Mouse (Mus musculus): ENCODE measurements around the gene Lrrfip1. TPM values are rescaled to one million over a fixed set of nuclear protein-coding genes. Genes with fewer than 3 reads are reported as not detected.

Gene Lrrfip1
- polyA plus RNA-seq, 1 experiment: 50.7 TPM

DNA sequence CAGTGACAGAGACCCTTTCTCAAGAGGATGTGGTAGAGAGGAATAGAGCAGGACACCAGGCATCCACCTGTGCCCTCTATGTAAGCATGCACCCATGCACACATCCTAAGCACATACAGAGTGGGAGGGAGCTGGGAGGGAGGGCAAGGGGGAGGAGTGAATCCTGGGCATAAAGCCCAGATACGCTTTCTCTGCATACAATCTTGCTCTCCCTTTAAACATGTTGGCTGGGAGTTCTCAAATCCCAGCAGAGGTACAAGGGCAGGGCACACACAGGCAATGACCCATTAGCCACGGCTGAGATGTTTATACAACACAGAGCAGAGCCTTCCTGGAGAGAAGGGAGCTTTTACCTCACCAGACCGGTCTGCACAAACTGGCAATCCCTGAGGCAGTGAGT lies 35.5 kb upstream of the Lrrfip1 start:
- Histone ChIP-seq H3K4me1 (ENCODE audit: control insufficient read depth, insufficient read depth, low read length) (no peaks in the 10 kb centered on the region; the same call in 1 of the 2 replicates), H3K27ac (ENCODE audit: insufficient read depth, low read length) (no peak overlapping the region), H3K4me3 (replicated peaks; ENCODE audit: insufficient read depth, low read depth, low read length) (no peak overlapping the region), H3K27me3 (ENCODE audit: control insufficient read depth, insufficient read depth, low read length) (no peaks in the 10 kb centered on the region)
- TF ChIP-seq POLR2A (IDR thresholded peaks at IDR 0.05; ENCODE audit: borderline replicate concordance, insufficient read depth, low read length) (no peak), CTCF (IDR thresholded peaks at IDR 0.05; ENCODE audit: borderline replicate concordance, insufficient read depth, low read depth, low read length) (no peak)
- 26% methylated on average over 3 of the region's 3 CpGs for WGBS
- DNase-seq: no peak

DNA sequence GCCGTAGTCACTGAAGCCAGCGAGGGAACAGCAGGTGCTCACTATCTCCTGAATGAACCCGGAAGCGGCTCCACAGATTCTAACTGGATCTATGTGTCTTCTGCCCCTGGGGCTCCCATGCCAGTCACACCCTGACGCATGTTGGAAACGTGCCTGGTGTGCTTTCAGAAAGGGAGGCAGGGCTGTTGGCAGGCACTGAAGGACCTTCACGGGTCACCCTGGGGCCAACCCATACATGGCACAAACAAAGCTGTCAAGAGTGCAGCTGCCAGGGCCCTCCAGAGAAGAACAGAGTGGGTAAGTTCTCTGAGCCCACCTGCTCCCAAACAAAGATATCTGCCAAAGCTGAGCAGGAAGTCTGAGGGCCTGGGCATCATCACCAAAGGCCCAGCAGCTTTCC lies 31.0 kb upstream of the Lrrfip1 start:
- TF ChIP-seq CTCF (IDR thresholded peaks at IDR 0.05; ENCODE audit: borderline replicate concordance, insufficient read depth, low read depth, low read length): no peak
- no peak for TF ChIP-seq POLR2A (IDR thresholded peaks at IDR 0.05; ENCODE audit: borderline replicate concordance, insufficient read depth, low read length)
- WGBS: 16% methylated on average over 7 of the region's 7 CpGs
- no peaks in the 10 kb centered on the region for H3K27me3 ChIP-seq (ENCODE audit: control insufficient read depth, insufficient read depth, low read length)
- H3K4me1 ChIP-seq (ENCODE audit: control insufficient read depth, insufficient read depth, low read length): no peaks in the 10 kb centered on the region; the same call in 1 of the 2 replicates
- H3K4me3 ChIP-seq (replicated peaks; ENCODE audit: insufficient read depth, low read depth, low read length): no peak overlapping the region
- no peak for DNase-seq
- no peak overlapping the region for H3K27ac ChIP-seq (ENCODE audit: insufficient read depth, low read length)

DNA sequence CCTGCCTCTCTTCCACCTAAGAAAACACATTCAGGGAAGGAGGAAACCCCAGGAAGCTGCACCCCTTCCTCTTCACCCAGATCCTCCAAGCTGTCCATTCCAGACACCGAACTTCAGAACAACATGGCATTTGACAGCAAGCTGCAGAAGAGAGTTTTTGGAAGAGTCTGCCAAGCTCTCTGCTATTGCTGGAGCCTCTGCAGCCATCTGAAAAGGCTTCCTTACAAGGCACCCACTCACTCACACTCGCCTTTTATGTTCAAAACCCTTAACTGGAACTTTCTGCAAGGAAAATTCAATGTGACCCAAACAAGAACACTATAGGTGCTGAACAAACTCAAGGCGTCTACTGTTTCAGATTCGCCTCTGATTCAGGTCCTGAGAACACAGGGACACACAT lies 29.9 kb upstream of the Lrrfip1 start:
- no peak for DNase-seq
- TF ChIP-seq POLR2A (IDR thresholded peaks at IDR 0.05; ENCODE audit: borderline replicate concordance, insufficient read depth, low read length) (no peak), CTCF (IDR thresholded peaks at IDR 0.05; ENCODE audit: borderline replicate concordance, insufficient read depth, low read depth, low read length) (no peak)
- Histone ChIP-seq H3K27me3 (ENCODE audit: control insufficient read depth, insufficient read depth, low read length) (no peaks in the 10 kb centered on the region), H3K27ac (ENCODE audit: insufficient read depth, low read length) (no peak overlapping the region), H3K4me3 (replicated peaks; ENCODE audit: insufficient read depth, low read depth, low read length) (no peak overlapping the region), H3K4me1 (ENCODE audit: control insufficient read depth, insufficient read depth, low read length) (no peaks in the 10 kb centered on the region)
- WGBS: 77% methylated on average over 4 of the region's 4 CpGs

DNA sequence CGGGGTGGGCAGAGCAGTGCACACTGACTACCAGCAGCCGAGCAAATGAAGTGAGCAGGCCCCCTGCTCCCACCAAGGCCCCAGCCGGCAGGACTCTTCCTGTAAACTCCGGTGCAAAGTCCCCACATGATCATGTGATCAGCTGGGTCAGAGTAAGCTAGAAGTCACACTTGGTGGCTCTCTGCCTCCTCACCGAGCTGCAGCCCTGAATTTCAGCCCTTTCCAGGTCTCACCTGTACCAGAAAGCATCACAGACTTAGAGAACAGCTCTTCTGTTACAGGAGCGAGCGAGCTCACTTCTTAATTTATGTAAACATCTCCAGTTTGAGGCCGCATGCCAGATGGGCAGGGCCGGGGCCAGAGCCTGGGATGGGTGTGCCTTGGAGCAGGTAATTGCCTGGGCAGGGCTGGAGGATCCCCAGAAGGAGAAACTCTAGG lies 29.2 kb upstream of the Lrrfip1 start, which contains the start of gene Rab17:
Gene Rab17 (minus strand): TSS at position 315 of the 438 bp plus-strand sequence.
- H3K4me1 ChIP-seq (ENCODE audit: control insufficient read depth, insufficient read depth, low read length): no peaks in the 10 kb centered on the region
- 50% methylated on average over 9 of the region's 9 CpGs for WGBS
- no peak for DNase-seq
- TF ChIP-seq POLR2A (IDR thresholded peaks at IDR 0.05; ENCODE audit: borderline replicate concordance, insufficient read depth, low read length) (no peak), CTCF (IDR thresholded peaks at IDR 0.05; ENCODE audit: borderline replicate concordance, insufficient read depth, low read depth, low read length) (no peak)
- H3K4me3 ChIP-seq (replicated peaks; ENCODE audit: insufficient read depth, low read depth, low read length): no peak within 1 kb of the TSS
- H3K27me3 ChIP-seq (ENCODE audit: control insufficient read depth, insufficient read depth, low read length): no peaks in the 10 kb centered on the region
- H3K27ac ChIP-seq (ENCODE audit: insufficient read depth, low read length): no peak within 1 kb of the TSS

DNA sequence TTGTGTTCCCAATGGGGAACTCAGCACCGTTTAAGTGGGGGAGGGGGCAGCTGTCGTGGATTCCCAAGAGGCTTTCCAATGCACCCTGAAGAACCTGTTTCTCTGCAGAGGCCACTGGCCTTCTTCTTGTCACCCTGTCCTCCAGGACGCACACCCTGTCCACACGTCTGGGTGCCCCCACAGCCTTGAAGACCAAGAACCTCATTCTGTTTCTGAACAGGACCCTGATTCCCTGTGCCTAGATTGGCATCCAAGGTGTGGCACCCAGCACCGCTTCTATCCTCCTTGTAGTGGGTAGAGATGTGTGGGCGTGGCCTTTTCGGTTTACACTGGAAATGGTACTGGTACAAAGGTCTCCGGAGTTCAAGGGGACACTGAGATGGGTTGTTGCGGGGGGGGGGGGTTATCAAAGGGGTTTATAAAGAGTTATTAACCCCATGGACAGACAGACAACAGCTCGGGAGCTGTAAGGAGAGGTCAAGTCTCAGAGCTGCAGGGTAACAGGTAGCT lies 28.6 kb upstream of the Lrrfip1 start:
- 84% methylated on average over 10 of the region's 10 CpGs for WGBS
- Histone ChIP-seq H3K4me3 (replicated peaks; ENCODE audit: insufficient read depth, low read depth, low read length) (no peak overlapping the region), H3K27me3 (ENCODE audit: control insufficient read depth, insufficient read depth, low read length) (no peaks in the 10 kb centered on the region), H3K4me1 (ENCODE audit: control insufficient read depth, insufficient read depth, low read length) (no peaks in the 10 kb centered on the region), H3K27ac (ENCODE audit: insufficient read depth, low read length) (no peak overlapping the region)
- TF ChIP-seq CTCF (IDR thresholded peaks at IDR 0.05; ENCODE audit: borderline replicate concordance, insufficient read depth, low read depth, low read length): no peak
- no peak for TF ChIP-seq POLR2A (IDR thresholded peaks at IDR 0.05; ENCODE audit: borderline replicate concordance, insufficient read depth, low read length)
- no peak for DNase-seq

DNA sequence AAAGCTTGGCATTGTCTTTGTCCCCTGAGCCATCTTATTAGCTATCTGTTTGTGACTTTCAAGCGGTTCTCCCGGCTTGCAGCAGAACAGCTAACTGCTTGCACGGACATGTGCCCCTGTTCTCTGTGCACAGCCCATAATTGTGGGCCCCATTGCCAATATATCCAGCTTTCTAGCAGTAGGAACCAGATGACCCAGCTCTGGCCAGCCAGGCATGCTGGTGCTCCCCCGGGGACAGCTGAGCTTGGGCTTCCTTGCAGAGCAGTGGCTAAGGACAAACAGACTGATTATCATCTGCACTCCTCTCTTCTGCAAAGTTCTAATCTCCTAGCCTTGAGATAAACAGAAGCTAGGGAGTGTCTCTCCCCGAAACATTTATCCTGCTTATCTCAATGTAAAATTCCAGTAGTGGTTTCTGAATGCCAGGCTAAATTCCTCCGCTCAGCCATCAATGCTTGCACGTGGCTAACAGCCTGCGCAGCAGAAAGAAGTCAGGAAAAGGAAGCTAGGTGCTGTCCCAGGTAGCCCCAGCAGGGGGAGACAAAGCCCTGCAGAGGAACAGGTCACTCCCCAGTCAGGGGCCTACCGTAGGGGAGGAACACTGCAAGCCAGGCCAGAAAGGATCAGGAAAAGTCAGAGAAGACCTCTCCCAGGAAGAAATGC lies 25.5 kb upstream of the Lrrfip1 start:
- Histone ChIP-seq H3K4me3 (replicated peaks; ENCODE audit: insufficient read depth, low read depth, low read length) (no peak overlapping the region), H3K27me3 (ENCODE audit: control insufficient read depth, insufficient read depth, low read length) (no peaks in the 10 kb centered on the region), H3K27ac (ENCODE audit: insufficient read depth, low read length) (no peak overlapping the region), H3K4me1 (ENCODE audit: control insufficient read depth, insufficient read depth, low read length) (no peaks in the 10 kb centered on the region)
- WGBS: 7% methylated on average over 9 of the region's 9 CpGs
- peak; percentile 98 for TF ChIP-seq CTCF (IDR thresholded peaks at IDR 0.05; ENCODE audit: borderline replicate concordance, insufficient read depth, low read depth, low read length)
- TF ChIP-seq POLR2A (IDR thresholded peaks at IDR 0.05; ENCODE audit: borderline replicate concordance, insufficient read depth, low read length): no peak
- DNase-seq: peak; percentile 77 to 91

DNA sequence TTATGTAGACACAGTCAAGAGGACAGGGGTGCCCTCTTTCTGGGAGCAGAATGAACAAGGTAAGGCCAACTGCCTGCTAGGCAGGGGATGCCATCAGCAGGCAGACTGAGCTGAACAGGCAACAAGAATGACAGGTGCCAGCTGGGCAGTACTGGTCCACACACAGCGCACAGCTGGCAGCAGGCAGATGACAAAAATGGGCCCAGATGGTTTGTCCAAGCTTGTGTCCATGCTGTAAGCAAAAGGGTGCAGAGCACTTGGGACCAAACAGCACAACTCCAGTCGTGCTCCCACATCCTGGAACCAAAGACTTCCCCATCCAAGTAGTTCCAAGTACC lies 25.0 kb upstream of the Lrrfip1 start:
- 65% methylated on average over 2 of the region's 2 CpGs for WGBS
- DNase-seq: no peak
- H3K4me1 ChIP-seq (ENCODE audit: control insufficient read depth, insufficient read depth, low read length): no peaks in the 10 kb centered on the region
- no peak overlapping the region for H3K4me3 ChIP-seq (replicated peaks; ENCODE audit: insufficient read depth, low read depth, low read length)
- no peak overlapping the region for H3K27ac ChIP-seq (ENCODE audit: insufficient read depth, low read length)
- no peaks in the 10 kb centered on the region for H3K27me3 ChIP-seq (ENCODE audit: control insufficient read depth, insufficient read depth, low read length)
- TF ChIP-seq CTCF (IDR thresholded peaks at IDR 0.05; ENCODE audit: borderline replicate concordance, insufficient read depth, low read depth, low read length): no peak
- no peak for TF ChIP-seq POLR2A (IDR thresholded peaks at IDR 0.05; ENCODE audit: borderline replicate concordance, insufficient read depth, low read length)
